Mouse (Mus musculus): Measurements from ENCODE around the gene Twsg1. TPM values are rescaled to one million over a fixed set of nuclear protein-coding genes. Genes with fewer than 3 reads are reported as not detected.

Gene Twsg1
- polyA plus RNA-seq, 1 experiment from 2014 or later = 140 TPM

DNA sequence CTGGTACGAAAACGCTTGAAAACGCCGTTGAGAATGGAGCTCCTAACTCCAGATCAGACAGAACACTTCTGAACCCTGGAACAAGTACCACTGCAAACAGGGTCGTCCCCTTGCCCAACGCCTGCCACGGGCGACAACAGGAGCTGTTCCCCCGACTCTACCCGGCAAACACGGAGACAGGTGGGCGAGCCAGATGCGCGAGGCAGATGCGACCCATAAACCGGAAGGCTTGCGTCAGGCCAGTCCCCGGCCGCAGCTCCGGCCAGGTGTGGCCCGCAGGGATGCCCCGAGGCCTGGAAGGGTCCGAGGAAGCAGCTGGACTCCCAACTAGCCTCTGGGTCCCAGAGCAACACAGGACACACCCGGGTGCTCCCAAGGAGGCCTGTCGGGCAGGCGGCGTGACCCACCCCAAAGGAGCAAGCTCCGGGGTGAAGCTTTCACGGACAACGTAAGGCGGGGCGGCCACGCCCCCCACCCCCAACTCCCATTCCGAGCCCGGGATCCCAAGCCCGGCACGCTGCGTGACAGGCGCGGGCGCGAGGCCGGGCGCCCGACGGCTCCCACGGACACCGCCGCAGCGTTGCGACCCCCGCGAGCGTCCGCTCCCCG, 66.9 kb downstream of the Twsg1 start:
- Histone ChIP-seq H3K27me3 (no peaks in the 10 kb centered on the region), H3K9me3 (peaks cover 4% of the 10 kb centered on the region; the same call in 1 of the 2 replicates), H3K9ac (peak overlapping the region; percentile 90), H3K4me3 (peak overlapping the region; percentile 93), H3K4me2 (replicated peaks) (peak overlapping the region; percentile 90), H3K36me3 (no peaks in the 10 kb centered on the region), H3K27ac (peak overlapping the region; percentile 92), H3K4me1 (peaks cover 30% of the 10 kb centered on the region)
- under 1% methylated on average over 50 of the region's 56 CpGs for WGBS
- peak; percentile 21 for ATAC-seq (ENCODE audit: low FRiP score, low read depth)

DNA sequence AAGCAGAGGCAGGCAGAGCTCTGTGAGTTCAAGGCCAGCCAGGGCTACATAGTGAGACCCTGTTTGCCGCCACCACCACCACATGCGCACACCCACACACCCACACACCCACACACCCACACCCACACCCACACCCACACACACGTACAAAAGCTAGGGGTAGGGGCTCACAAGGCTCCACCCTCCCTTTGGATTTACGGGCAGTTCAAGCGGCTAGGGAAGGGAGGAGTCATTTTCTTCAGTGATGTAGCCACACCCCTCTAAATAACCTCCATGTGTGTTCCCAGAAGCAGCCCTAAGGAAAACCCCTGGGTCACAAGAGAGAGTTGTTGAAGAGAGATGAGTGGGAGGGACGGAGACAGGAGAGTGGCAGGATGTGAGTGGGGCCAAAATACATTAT, 74.0 kb downstream of the Twsg1 start:
- Histone ChIP-seq H3K4me1 (peaks cover 15% of the 10 kb centered on the region), H3K4me3 (no peak overlapping the region), H3K36me3 (peaks cover 6% of the 10 kb centered on the region; the same call in 1 of the 2 replicates), H3K9me3 (peaks cover 4% of the 10 kb centered on the region; the same call in 1 of the 2 replicates), H3K4me2 (replicated peaks) (no peak overlapping the region), H3K27ac (no peak overlapping the region), H3K9ac (no peak overlapping the region), H3K27me3 (no peaks in the 10 kb centered on the region)
- ATAC-seq (ENCODE audit: low FRiP score, low read depth) = no peak
- WGBS = 56% methylated on average over 6 of the region's 6 CpGs

DNA sequence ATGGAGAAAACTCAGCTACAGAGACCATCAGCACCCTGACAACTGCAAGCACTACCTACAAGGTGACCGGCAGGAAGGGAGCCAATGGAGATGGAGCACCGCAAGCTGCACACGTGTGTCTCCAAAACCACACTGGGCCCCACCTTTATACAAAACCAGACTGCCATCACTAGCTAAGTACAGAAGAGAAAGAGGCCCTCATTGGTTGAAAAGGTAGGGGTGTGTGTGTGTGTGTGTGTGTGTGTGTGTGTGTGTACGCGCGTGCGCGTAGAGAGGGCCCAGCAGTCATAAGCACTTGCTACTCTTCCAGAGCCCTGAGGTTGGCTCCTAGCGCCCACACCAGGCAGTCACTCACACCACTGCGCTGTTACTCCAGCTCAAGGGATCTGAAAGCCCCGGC, 77.2 kb downstream of the Twsg1 start:
- Histone ChIP-seq H3K9ac (no peak overlapping the region), H3K4me2 (replicated peaks) (no peak overlapping the region), H3K4me3 (no peak overlapping the region), H3K27me3 (no peaks in the 10 kb centered on the region), H3K27ac (no peak overlapping the region), H3K36me3 (peaks cover 6% of the 10 kb centered on the region; the same call in 1 of the 2 replicates), H3K4me1 (peaks cover 20% of the 10 kb centered on the region), H3K9me3 (no peaks in the 10 kb centered on the region)
- 94% methylated on average over 11 of the region's 11 CpGs for WGBS
- ATAC-seq (ENCODE audit: low FRiP score, low read depth) = no peak

DNA sequence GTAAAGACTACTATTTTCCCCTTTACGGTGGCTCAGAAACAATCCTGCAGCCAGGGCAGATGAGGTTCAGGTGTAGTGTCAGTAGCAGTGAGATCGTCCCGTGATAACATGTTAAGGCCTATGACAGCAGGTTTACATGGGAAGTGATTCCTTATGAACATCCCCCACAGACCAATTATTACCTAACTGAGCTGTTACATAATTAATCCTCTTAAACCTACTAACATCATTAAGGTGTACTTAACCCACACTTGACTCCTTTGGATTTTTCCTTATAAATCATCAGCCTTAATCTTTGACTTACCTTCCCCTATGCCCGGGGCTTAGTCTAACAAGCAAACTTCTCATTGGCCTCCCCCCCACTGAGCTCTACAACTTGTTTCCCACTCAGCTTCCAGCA, 77.9 kb downstream of the Twsg1 start:
- Histone ChIP-seq H3K4me2 (replicated peaks) (no peak overlapping the region), H3K27me3 (no peaks in the 10 kb centered on the region), H3K27ac (no peak overlapping the region), H3K4me3 (no peak overlapping the region), H3K9ac (no peak overlapping the region), H3K4me1 (peaks cover 20% of the 10 kb centered on the region), H3K9me3 (no peaks in the 10 kb centered on the region), H3K36me3 (0 out of 2 replicates have a peak, but pooled peaks cover 1% of the 10 kb centered on the region)
- 72% methylated on average over 4 of the region's 4 CpGs for WGBS
- no peak for ATAC-seq (ENCODE audit: low FRiP score, low read depth)

DNA sequence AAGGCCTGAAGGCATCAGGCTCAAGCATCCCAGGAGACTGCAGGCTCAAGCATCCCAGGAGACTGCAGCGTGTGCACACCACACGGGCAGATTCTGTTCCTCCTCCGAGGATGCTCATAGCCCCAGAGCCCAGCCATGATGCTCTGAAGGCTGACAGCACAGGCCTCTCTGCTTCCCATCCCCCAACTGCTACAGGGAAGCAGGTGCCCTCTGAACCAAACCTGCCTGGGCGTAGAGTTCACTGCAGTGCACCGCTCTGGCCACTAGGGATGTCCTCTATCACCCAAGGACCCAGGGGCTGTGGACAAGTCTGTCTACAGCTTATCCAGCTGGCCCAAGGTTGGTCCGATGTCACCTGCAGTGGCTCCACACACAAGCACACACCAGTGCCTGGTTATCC, 78.4 kb downstream of the Twsg1 start:
- WGBS = 41% methylated on average over 6 of the region's 6 CpGs
- no peak for ATAC-seq (ENCODE audit: low FRiP score, low read depth)
- Histone ChIP-seq H3K4me1 (peaks cover 20% of the 10 kb centered on the region), H3K27ac (no peak overlapping the region), H3K4me3 (no peak overlapping the region), H3K9me3 (no peaks in the 10 kb centered on the region), H3K27me3 (no peaks in the 10 kb centered on the region), H3K36me3 (peaks cover under 1% of the 10 kb centered on the region; the same call in 1 of the 2 replicates), H3K4me2 (replicated peaks) (no peak overlapping the region), H3K9ac (no peak overlapping the region)

DNA sequence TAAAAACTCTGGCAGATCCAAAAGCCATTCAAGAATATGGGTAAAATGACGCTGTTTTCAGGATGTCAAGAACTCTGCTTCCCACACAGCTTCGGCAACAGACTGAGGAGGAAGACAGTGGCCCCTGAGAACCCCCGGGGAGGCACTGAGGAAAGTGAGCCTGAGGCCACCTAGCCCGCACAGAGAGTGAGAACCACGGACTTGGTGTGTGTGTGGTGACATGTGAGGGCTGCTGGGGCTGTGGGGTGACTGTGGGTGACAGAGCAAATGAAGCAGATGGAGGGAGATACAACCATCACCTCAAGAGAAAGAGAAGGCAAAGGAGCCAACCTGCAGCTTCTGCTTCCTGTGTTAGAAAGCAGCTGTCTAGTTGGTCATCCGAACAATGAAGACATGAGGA, 79.0 kb downstream of the Twsg1 start:
- Histone ChIP-seq H3K4me2 (replicated peaks) (no peak overlapping the region), H3K36me3 (peaks cover 6% of the 10 kb centered on the region; the same call in 1 of the 2 replicates), H3K27me3 (no peaks in the 10 kb centered on the region), H3K4me1 (peaks cover 18% of the 10 kb centered on the region), H3K4me3 (no peak overlapping the region), H3K27ac (peak overlapping the region; percentile 64; the same call in 1 of the 2 replicates), H3K9me3 (no peaks in the 10 kb centered on the region), H3K9ac (peak overlapping the region; percentile 35; the same call in 1 of the 2 replicates)
- ATAC-seq (ENCODE audit: low FRiP score, low read depth) = no peak
- 55% methylated on average over 6 of the region's 6 CpGs for WGBS

Other genes starting within 250 kb of the Twsg1 start
- gene Rab31, start 178.5 kb downstream of the Twsg1 start, polyA plus RNA-seq (2015; fragmentation: Nextera tagmentation; extraction: Ambion mirVana) = 57.5 and 61.6 TPM in 2 replicates
- 50.3 and 50.8 TPM in 2 replicates for gene Ppp4r1, start 168.7 kb downstream of the Twsg1 start, polyA plus RNA-seq (2015; fragmentation: Nextera tagmentation; extraction: Ambion mirVana)
- gene Ralbp1, start 65.4 kb downstream of the Twsg1 start, polyA plus RNA-seq (2015; fragmentation: Nextera tagmentation; extraction: Ambion mirVana) = 81.3 and 87.3 TPM in 2 replicates
- 33.4 and 35.0 TPM in 2 replicates for gene Ankrd12, start 125.9 kb upstream of the Twsg1 start, polyA plus RNA-seq (2015; fragmentation: Nextera tagmentation; extraction: Ambion mirVana)
- gene Ndufv2, start 150.3 kb upstream of the Twsg1 start, polyA plus RNA-seq (2015; fragmentation: Nextera tagmentation; extraction: Ambion mirVana) = 314 and 316 TPM in 2 replicates
- 43.0 and 44.2 TPM in 2 replicates for gene Washc1, start 160.3 kb upstream of the Twsg1 start, polyA plus RNA-seq (2015; fragmentation: Nextera tagmentation; extraction: Ambion mirVana)
- 22.2 and 25.9 TPM in 2 replicates for gene Ddx11, start 172.3 kb upstream of the Twsg1 start, polyA plus RNA-seq (2015; fragmentation: Nextera tagmentation; extraction: Ambion mirVana)